Mouse (Mus musculus) cerebellum, adult 8-10 months (tissue): Measurements from ENCODE around the gene Vgf.
A peak's percentile ranks its signal among the peaks of the same experiment; 100 is the strongest.

Experiments used
- DNase-seq: peaks from one replicate; pipeline ENCODE4 v3.0.0; 2022

The Vgf gene

GRCm38 (mm10) chr5:137073141-137073540 lies 46.9 kb downstream of the Vgf start:
- DNase-seq: no peak

GRCm38 (mm10) chr5:137074191-137074651 lies 48.0 kb downstream of the Vgf start:
- DNase-seq: no peak

GRCm38 (mm10) chr5:137075726-137076125 lies 49.5 kb downstream of the Vgf start:
- peak; percentile 34 for DNase-seq

- DNase-seq: no peak
Observed at GRCm38 (mm10) chr5:137076191-137076930, 50.2 kb downstream of the Vgf start.

- no peak for DNase-seq
Observed at GRCm38 (mm10) chr5:137077187-137077586, 51.0 kb downstream of the Vgf start.

- no peak for DNase-seq
Observed at GRCm38 (mm10) chr5:137078041-137078440, 51.8 kb downstream of the Vgf start.

- no peak for DNase-seq
Observed at GRCm38 (mm10) chr5:137078616-137079015, 52.4 kb downstream of the Vgf start.

- DNase-seq: no peak
Observed at GRCm38 (mm10) chr5:137079849-137080248, 53.7 kb downstream of the Vgf start.
